ENCODE assay signal across 23 mouse cellular contexts in the genomic region with DNA sequence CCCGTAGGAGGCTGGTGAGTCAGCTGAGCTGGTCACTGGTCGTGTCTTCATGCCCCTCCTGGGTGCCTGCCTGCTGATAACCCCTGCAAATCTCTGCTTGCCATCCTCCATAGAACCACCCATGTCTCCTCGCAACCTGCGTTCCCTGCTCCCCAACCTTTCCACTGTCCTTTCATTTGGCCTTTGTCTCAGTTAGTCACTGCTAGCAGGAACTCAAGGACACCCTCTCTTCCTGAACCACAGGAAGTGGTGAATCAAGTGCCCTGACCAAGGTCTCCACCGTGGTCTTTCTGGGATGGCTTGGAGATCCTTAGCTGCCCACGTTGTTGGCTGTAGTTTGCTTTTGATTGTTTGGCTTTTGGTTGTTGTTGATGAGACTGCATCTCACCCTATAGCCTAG. TPM values are rescaled to one million over a fixed set of nuclear protein-coding genes. Genes with fewer than 3 reads are reported as not detected.
"Had no signal": no experiment of that assay in that cellular context is flagged by ENCODE, and none has a peak within 500 bp of the region (broad histone marks: within the 10 kb centered on the region; RNA-seq: fewer than 3 reads in every experiment).

No protein-coding gene starts in this region.

- H3K36me3 ChIP-seq: limb, embryonic 12.5 days; limb, embryonic 15.5 days; midbrain, embryonic 10.5 days; midbrain, embryonic 13.5 days; neural tube, embryonic 13.5 days had no signal

- ATAC-seq: liver, postnatal 0 days; lung, postnatal 0 days; midbrain, embryonic 13.5 days; midbrain, embryonic 16.5 days had no signal

- H3K27ac ChIP-seq: limb, embryonic 12.5 days; limb, embryonic 15.5 days; liver, embryonic 14.5 days; midbrain, embryonic 10.5 days; midbrain, embryonic 13.5 days; neural tube, embryonic 13.5 days had no signal

- H3K4me3 ChIP-seq: limb, embryonic 12.5 days; limb, embryonic 15.5 days; midbrain, embryonic 10.5 days; midbrain, embryonic 13.5 days; myocyte; neural tube, embryonic 13.5 days had no signal

- DNase-seq: kidney, adult 9 months; kidney, postnatal 14 days; kidney, postnatal 4 days; left cerebral cortex, postnatal 4 days; liver, postnatal 0 days; lung, embryonic 14.5 days; lung, postnatal 36 days; retina, postnatal 1 day; right cerebral cortex, postnatal 25 days; thymus, adult 18-20 months; thymus, postnatal 36 days had no signal

- H3K4me1 ChIP-seq: neural tube, embryonic 13.5 days had no signal

- H3K27me3 ChIP-seq: limb, embryonic 12.5 days; limb, embryonic 15.5 days; midbrain, embryonic 13.5 days; neural tube, embryonic 13.5 days had no signal

- H3K9me3 ChIP-seq: limb, embryonic 15.5 days; midbrain, embryonic 13.5 days; neural tube, embryonic 13.5 days had no signal

RNA-seq across cellular contexts. Expression of gene Rac2, which starts 28.6 kb away (rescaled TPM):
- polyA plus RNA-seq: myocyte had no signal

RNA-seq across cellular contexts. Expression of gene Sstr3, which starts 56.7 kb away (rescaled TPM):
- total RNA-seq: megakaryocyte progenitor cell, adult 5-6 weeks; neutrophil, adult 5-6 weeks had no signal
- polyA plus RNA-seq: liver, embryonic 11.5 days; liver, postnatal 0 days; myocyte had no signal
